Mouse (Mus musculus) kidney, postnatal 14 days (tissue): ENCODE data around the gene Sept5.

Experiments used
- DNase-seq: peaks from one replicate; pipeline ENCODE4 v3.0.0; 2022; ENCODE audit warnings: mixed read lengths

Gene Sept5

GRCm38 (mm10) chr16:18609099-18609498 is 20.7 kb downstream of the Sept5 start:
- no peak for DNase-seq

- no peak for DNase-seq
Observed at GRCm38 (mm10) chr16:18608226-18608625, 21.5 kb downstream of the Sept5 start.

GRCm38 (mm10) chr16:18605705-18606104 is 24.0 kb downstream of the Sept5 start:
- no peak for DNase-seq

GRCm38 (mm10) chr16:18604267-18604701 is 25.5 kb downstream of the Sept5 start:
- DNase-seq, result peak; percentile 48

GRCm38 (mm10) chr16:18601447-18601846 is 28.3 kb downstream of the Sept5 start:
- DNase-seq, result no peak

- DNase-seq, result no peak
Observed at GRCm38 (mm10) chr16:18598006-18598405, 31.7 kb downstream of the Sept5 start.

GRCm38 (mm10) chr16:18596255-18596654 is 33.5 kb downstream of the Sept5 start:
- no peak for DNase-seq

- DNase-seq, result no peak
Observed at GRCm38 (mm10) chr16:18593930-18594329, 35.8 kb downstream of the Sept5 start.

GRCm38 (mm10) chr16:18591047-18592018 is 38.4 kb downstream of the Sept5 start:
- DNase-seq, result no peak

- DNase-seq, result no peak
Observed at GRCm38 (mm10) chr16:18589804-18590790, 39.7 kb downstream of the Sept5 start, which contains the start of gene Tbx1. Gene Tbx1, minus strand, starts transcription at chr16:18590671.

- no peak for DNase-seq
Observed at GRCm38 (mm10) chr16:18589080-18589621, 40.6 kb downstream of the Sept5 start.

GRCm38 (mm10) chr16:18588738-18589055 is 41.1 kb downstream of the Sept5 start:
- DNase-seq, result no peak

- DNase-seq, result no peak
Observed at GRCm38 (mm10) chr16:18587847-18588737, 41.7 kb downstream of the Sept5 start.

GRCm38 (mm10) chr16:18586906-18587546 is 42.7 kb downstream of the Sept5 start:
- no peak for DNase-seq

- no peak for DNase-seq
Observed at GRCm38 (mm10) chr16:18586076-18586905, 43.5 kb downstream of the Sept5 start.

- no peak for DNase-seq
Observed at GRCm38 (mm10) chr16:18585676-18586075, 44.1 kb downstream of the Sept5 start.

GRCm38 (mm10) chr16:18584901-18585510 is 44.7 kb downstream of the Sept5 start:
- DNase-seq, result no peak

- DNase-seq, result no peak
Observed at GRCm38 (mm10) chr16:18583673-18584357, 45.9 kb downstream of the Sept5 start.

GRCm38 (mm10) chr16:18583169-18583568 is 46.6 kb downstream of the Sept5 start:
- DNase-seq, result no peak
